Mouse (Mus musculus): ENCODE measurements at regions not wholly inside any gene's neighbourhood (a gene's known extent, or its start where the extent isn't known, plus 50 kb on each side); places are given as distances from the start of the nearest gene placed in this dataset.

- no peak for DNase-seq (ENCODE audit: low spot score in 2 of 2)
Observed at GRCm38 (mm10) chr1:88809756-88810155, 107.7 kb upstream of the Arl4c start.

- no peak for DNase-seq (ENCODE audit: low spot score in 2 of 2)
Observed at GRCm38 (mm10) chr1:88813200-88813599, 111.2 kb upstream of the Arl4c start.

GRCm38 (mm10) chr1:88816376-88816945 is 114.4 kb upstream of the Arl4c start:
- no peak for DNase-seq (ENCODE audit: low spot score in 2 of 2)

GRCm38 (mm10) chr1:88825215-88825614 is 123.2 kb upstream of the Arl4c start:
- peak in 1 of 2 experiments; percentile 16 for DNase-seq (ENCODE audit: low spot score in 2 of 2)

- no peak for DNase-seq (ENCODE audit: low spot score in 2 of 2)
Observed at GRCm38 (mm10) chr1:88838661-88839274, 136.7 kb upstream of the Arl4c start.

- DNase-seq (ENCODE audit: low spot score in 2 of 2): no peak
Observed at GRCm38 (mm10) chr1:88839407-88839976, 137.5 kb upstream of the Arl4c start.

- no peak for DNase-seq (ENCODE audit: low spot score in 2 of 2)
Observed at GRCm38 (mm10) chr1:88839977-88840628, 138.1 kb upstream of the Arl4c start.

- no peak for DNase-seq (ENCODE audit: low spot score in 2 of 2)
Observed at GRCm38 (mm10) chr1:88840991-88841592, 139.1 kb upstream of the Arl4c start.

GRCm38 (mm10) chr1:88847333-88848091 is 145.5 kb upstream of the Arl4c start:
- no peak for DNase-seq (ENCODE audit: low spot score in 2 of 2)

- DNase-seq (ENCODE audit: low spot score in 2 of 2): no peak
Observed at GRCm38 (mm10) chr1:88848246-88848645, 146.2 kb upstream of the Arl4c start.

- DNase-seq (ENCODE audit: low spot score in 2 of 2): no peak
Observed at GRCm38 (mm10) chr1:88849421-88849820, 147.4 kb upstream of the Arl4c start.

GRCm38 (mm10) chr1:88851931-88852330 is 149.9 kb upstream of the Arl4c start:
- no peak for DNase-seq (ENCODE audit: low spot score in 2 of 2)

- no peak for DNase-seq (ENCODE audit: low spot score in 2 of 2)
Observed at GRCm38 (mm10) chr1:88860871-88861589, 159.0 kb upstream of the Arl4c start.

GRCm38 (mm10) chr1:88861590-88861935 is 159.5 kb upstream of the Arl4c start:
- no peak for DNase-seq (ENCODE audit: low spot score in 2 of 2)

- DNase-seq (ENCODE audit: low spot score in 2 of 2): no peak
Observed at GRCm38 (mm10) chr1:88865436-88865835, 163.4 kb upstream of the Arl4c start.

- DNase-seq (ENCODE audit: low spot score in 2 of 2): no peak
Observed at GRCm38 (mm10) chr1:88866571-88866970, 164.6 kb upstream of the Arl4c start.

GRCm38 (mm10) chr1:88867138-88867537 is 165.1 kb upstream of the Arl4c start:
- DNase-seq (ENCODE audit: low spot score in 2 of 2): no peak

GRCm38 (mm10) chr1:88869885-88870284 is 167.9 kb upstream of the Arl4c start:
- no peak for DNase-seq (ENCODE audit: low spot score in 2 of 2)

- no peak for DNase-seq (ENCODE audit: low spot score in 2 of 2)
Observed at GRCm38 (mm10) chr1:88875356-88875755, 173.3 kb upstream of the Arl4c start.

- no peak for DNase-seq (ENCODE audit: low spot score in 2 of 2)
Observed at GRCm38 (mm10) chr1:88877441-88877840, 175.4 kb upstream of the Arl4c start.

GRCm38 (mm10) chr1:88878831-88879230 is 176.8 kb upstream of the Arl4c start:
- no peak for DNase-seq (ENCODE audit: low spot score in 2 of 2)
